ENCODE assay signal across 2 mouse cellular contexts in genomic region chr2:91609370-91609769, GRCm38 (mm10). TPM values are rescaled to one million over a fixed set of nuclear protein-coding genes. Genes with fewer than 3 reads are reported as not detected.
"Had no signal": no experiment of that assay in that cellular context is flagged by ENCODE, and none has a peak within 500 bp of the region (broad histone marks: within the 10 kb centered on the region; RNA-seq: fewer than 3 reads in every experiment).

No protein-coding gene starts in this region.

RNA-seq across cellular contexts. Expression of gene F2, which starts 26.8 kb away (rescaled TPM):
- total RNA-seq: megakaryocyte progenitor cell, adult 5-6 weeks; midbrain, postnatal 0 days had no signal
